Mouse (Mus musculus): ENCODE results near the gene Kng2.
"Not testable (repeated sequence)": the region's sequence is repeated elsewhere in the genome, so short reads cannot be mapped to it uniquely, and the experiment has no call there.

Kng2 gene

DNA sequence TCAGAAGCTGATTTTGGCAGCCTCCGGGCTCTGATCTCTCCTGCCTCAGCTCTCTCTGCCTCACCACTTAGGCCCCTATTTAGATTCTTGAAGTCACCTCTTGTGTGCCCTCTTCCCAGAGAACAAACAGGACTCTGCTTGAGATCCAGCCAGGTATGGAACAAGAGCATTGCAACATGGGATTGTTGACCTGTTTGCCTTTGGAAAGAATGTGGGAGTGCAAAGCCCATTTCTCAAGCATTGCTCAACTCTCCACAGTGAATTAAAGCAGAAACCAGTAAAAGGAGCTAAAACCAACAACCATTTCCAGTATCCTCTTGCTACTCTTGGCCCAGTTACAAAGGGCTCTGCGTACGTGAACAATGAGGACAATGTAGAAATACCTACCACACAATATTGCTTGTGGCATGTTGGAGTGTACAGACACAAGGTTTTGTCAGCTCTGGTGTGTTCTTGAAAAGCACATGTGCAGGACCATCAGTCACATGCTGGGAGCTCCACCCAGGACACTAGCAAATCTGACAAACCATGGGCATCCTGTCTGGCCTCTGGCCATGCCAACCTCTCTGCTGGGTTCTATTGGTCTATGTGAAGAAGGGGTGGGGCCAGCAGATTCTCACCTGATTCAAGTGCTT lies at the start of gene Kng2:
Gene Kng2, minus strand, starts transcription at position 517 of the 635 bp plus-strand sequence.
- not testable (repeated sequence) for DNase-seq (ENCODE audit: low read depth, low spot score)

DNA sequence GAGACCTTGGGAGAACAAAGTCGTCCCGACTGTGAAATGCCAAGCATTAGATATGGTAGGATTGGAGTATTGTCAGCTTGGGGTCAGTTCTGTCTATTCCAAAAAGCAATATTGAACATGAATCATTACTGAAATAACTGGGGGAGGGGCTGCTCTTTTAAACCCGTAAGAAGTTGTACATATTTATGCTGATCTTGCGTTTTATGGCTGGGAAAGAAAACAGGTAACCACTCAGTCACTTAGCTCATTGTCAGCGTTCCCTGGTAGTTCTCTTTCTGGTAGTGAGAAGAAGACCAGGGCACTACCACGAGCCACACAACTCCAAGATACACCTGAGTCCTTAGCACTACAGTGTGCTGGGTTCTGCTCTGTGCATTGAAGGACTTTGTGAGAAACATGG lies 48.2 kb upstream of the Kng2 start:
- DNase-seq (ENCODE audit: low read depth, low spot score) = not testable (repeated sequence)

DNA sequence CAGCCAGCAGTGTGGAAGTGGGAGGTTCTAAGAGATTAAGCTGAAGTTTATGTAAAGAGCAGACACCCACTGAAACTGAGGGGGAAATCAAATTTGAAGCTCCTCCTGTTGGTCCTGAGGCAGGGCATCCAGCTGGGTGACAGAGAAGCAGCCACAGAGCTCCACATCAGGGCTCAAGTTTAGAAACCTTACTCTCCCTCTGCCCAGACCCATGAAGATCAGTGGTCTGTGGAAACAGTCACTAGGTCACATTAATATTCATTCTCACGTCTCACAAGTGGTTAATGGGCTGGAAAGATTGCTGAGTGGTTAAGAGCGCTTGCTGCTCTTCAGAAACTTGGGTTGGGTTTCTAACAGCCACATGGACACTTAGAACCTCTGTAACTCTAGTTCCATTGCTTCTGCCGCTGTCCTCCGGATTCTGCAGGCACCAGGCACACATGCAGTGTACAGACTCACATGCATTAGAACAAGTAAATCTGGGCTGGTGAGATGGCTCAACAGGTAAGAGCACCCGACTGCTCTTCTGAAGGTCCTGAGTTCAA lies 31.6 kb upstream of the Kng2 start:
- not testable (repeated sequence) for DNase-seq (ENCODE audit: low read depth, low spot score)

DNA sequence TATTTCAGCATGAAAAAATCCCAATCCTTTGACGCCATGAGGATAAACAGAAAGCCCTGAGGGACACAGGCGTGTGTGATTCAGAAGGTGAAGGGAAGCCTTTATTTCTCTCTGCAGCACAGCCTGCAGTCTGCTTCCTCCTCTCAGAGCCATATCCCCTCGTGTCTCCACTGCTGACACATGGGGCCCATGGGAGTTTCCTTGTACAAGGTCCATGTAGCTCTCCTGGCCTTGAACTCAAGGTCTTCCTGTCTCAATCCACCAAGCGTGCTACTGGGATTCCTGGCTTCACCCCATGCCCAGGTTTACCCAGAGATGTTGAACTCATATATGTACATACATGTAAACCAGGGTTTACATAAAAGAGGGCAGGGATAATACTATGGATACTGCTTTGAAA lies 30.3 kb upstream of the Kng2 start:
- DNase-seq (ENCODE audit: low read depth, low spot score) = not testable (repeated sequence)

DNA sequence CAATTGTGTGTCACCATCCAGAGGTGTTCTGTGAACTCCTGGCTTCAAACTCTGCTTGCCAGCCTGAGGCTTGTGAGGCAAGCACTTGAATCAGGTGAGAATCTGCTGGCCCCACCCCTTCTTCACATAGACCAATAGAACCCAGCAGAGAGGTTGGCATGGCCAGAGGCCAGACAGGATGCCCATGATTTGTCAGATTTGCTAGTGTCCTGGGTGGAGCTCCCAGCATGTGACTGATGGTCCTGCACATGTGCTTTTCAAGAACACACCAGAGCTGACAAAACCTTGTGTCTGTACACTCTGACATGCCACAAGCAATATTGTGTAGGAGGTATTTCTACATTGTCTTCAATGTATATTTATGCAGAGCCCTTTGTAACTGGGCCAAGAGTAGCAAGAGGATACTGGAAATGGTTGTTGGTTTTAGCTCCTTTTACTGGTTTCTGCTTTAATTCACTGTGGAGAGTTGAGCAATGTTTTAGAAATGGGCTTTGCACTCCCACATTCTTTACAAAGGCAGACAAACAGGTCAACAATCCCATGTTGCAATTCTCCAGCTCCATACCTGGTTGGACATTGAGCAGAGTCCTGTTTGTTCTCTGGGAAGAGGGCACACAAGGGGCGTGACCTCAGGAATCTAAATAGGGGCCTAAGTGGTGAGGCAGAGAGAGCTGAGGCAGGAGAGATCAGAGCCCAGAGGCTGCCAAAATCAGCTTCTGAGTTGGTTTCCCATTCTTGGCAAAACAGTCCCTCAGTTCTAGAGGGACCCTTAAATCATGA lies 28.6 kb upstream of the Kng2 start, which contains the start of gene Kng1:
Gene Kng1, plus strand, starts transcription at position 198 of the 780 bp plus-strand sequence.
- not testable (repeated sequence) for DNase-seq (ENCODE audit: low read depth, low spot score)

DNA sequence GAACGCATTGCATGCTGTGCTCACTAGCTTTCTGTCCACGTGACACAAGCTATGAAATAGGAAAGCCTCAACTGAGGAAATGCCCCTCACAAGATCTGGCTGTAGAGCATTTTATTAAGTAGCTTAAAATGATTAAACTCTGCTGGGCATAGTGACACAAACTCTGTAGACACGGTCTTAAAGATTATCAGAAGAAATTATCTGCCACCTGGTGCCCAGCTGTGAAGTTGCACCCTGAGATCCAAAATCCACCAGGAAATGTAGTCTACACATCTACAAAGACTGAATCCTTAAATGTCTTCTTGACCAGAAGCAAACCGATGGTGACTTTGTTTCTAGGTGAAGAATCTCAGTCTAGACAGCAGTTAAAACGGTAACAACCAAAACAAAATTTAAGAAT lies 17.0 kb upstream of the Kng2 start:
- no peak for DNase-seq (ENCODE audit: low read depth, low spot score)

DNA sequence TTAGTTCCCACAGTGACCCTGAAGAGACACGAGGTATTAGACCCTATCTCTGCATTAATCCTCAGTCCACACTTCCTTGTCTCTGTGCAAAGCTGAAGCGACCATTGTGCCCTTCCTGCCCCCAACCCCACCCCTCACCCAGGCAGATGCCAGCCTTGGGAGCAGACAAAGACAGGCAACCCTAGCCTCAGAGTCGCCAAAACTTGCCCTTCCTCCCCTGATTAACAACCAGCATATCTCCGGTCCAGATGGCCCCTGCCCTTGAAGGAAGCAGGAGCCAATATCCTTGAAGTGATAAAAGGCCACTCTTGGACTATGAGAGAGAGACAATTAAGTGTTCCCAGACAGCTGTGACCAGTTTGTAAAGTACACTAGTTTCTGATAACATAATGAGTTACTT lies 11.6 kb upstream of the Kng2 start:
- no peak for DNase-seq (ENCODE audit: low read depth, low spot score)

DNA sequence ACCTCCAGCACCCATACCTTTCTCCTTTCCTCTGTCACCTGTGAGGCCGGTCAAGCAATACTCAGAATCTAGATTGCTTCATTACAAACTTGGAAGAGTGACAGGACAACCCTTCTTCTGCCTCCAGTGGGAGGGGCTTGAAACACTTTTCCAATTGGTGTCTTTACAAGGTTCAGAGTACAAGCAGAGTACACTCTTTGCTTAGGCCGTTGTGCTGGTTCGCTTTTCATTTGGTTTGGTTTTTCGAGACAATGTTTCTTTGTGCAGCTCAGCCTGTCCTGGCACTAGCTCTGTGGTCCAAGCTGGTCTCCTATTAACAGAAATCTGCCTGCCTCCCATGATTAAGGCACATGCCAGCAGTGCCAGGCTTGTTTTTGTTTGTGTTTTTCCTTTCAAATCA lies 10.0 kb upstream of the Kng2 start:
- no peak for DNase-seq (ENCODE audit: low read depth, low spot score)

DNA sequence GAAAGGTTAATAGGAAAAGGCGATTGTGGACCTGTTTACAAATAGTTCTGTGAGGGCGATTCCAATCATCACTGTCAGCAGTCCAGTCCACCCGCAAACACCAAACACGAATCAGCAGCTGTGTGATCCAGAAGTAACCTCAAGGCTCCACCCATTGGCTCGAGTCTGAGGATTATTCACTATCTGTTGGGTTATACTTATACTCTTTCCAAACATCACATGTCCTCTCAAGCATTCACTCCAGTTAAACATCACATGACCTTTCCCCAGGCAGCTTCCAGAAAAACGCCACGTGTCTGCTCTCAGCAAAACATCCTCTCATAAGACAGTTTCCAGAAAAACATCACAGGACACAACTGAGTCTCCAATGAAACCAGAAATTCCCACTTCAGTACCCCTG lies 8.5 kb upstream of the Kng2 start:
- no peak for DNase-seq (ENCODE audit: low read depth, low spot score)

DNA sequence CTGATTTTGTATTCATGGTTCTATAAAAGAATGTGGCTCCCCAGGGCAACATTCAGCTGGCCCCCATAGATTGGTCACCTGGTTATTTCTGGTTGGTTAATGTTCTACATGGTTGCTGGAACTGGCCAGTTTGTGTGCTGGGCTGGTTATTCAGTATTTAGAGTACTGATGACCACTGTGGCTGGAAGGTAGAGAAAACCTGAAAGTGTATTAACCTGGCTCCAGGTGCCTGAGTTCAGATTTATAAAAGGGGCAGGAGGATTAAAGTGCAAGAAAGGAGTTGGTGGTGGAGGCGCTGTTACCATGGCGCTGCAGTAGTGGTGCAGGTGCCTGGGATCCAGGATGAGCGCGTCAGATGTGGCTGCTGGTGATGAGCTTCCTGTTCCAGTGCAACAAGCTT lies 4.4 kb upstream of the Kng2 start:
- DNase-seq (ENCODE audit: low read depth, low spot score) = no peak

DNA sequence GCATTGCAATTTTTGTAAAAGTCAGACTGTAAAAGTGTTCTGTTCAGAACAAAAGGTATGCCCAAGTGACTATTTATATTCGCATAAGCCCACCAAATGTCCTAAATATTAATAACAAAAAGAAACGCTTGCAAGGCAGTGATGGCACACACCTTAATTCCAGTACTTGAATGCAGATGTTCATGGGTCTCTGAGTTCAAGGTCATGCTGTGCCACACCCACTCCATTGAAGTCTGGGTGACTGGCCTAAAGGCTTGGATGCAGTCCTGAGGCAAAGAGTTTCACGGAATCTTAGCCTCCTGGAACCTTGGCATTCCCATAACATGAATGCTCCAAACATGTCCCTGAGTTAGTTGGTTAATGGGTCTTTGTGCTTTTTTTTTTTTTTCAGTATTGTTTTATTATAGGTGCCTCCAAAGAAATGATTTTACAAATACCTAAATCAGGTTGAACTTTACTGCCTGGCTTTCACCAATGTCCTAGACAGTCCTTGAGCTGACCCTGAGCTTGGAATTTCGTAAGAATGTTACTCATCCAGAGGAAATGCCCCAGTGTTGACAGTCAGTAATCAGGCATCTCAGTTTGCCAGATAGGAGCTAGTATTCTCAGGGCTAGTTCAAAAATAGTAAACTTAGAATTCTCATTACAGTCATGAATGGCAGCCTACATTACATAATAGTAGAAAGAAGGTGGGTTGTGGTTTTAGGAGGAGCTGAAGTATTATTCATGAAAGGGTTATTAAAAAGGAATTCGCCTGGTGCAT lies 1.6 kb upstream of the Kng2 start:
- no peak for DNase-seq (ENCODE audit: low read depth, low spot score)

DNA sequence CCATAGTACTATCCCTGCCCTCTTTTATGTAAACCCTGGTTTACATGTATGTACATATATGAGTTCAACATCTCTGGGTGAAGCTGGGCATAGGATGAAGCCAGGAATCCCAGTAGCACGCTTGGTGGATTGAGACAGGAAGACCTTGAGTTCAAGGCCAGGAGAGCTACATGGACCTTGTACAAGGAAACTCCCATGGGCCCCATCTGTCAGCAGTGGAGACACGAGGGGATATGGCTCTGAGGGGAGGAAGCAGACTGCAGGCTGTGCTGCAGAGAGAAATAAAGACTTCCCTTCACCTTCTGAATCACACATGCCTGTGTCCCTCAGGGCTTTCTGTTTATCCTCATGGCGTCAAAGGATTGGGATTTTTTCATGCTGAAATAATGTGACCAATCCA lies 1.9 kb downstream of the Kng2 start:
- not testable (repeated sequence) for DNase-seq (ENCODE audit: low read depth, low spot score)

DNA sequence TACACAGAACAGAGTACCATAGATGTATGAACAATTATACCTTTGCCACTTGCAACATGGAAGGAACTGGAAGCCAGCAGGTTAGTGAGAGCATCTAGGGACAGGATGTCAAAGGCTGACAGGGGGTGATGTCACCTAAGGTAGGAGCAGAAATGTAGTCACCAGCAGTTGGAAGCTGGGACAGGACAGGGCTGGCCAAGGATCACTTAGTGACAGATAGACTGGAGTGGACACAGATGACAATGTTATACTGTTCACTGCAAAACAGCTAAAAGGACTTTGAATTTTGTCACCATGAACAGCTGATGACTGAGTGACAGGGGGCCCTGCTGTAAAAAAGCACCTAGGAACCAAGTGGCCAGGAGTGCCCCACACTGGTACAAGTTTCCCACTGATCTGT lies 2.7 kb downstream of the Kng2 start:
- DNase-seq (ENCODE audit: low read depth, low spot score) = no peak

DNA sequence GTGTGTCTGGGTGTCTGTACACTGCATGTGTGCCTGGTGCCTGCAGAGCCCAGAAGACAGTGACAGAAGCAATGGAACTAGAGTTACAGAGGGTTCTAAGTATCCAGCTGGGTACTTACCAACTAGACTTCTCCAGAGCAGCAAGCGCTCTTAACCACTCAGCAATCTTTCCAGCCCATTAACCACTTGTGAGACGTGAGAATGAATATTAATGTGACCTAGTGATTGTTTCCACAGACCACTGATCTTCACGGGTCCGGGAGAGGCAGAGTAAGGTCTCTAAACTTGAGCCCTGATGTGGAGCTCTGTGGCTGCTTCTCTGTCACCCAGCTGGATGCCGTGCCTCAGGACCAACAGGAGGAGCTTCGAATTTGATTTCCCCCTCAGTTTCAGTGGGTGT lies 4.2 kb downstream of the Kng2 start:
- DNase-seq (ENCODE audit: low read depth, low spot score) = no peak

DNA sequence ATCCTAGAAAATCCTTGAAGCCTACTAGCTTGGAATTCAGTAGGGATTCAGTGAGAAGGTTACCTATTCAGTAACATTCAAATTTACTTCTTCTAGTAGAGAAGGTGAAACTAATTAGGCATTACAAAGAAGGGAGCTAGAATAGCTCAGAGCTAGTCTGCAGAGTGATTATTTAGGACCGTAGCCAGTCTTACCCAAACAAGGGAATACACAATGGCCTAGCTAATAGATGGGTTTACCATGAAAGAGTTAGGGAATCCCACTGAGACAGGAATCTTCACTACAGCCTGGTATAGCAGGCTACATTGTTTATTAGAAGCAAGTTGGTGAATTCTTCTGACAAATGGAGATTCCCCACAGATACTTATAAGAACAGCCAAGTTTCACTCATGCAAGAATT lies 8.7 kb downstream of the Kng2 start:
- not testable (repeated sequence) for DNase-seq (ENCODE audit: low read depth, low spot score)

DNA sequence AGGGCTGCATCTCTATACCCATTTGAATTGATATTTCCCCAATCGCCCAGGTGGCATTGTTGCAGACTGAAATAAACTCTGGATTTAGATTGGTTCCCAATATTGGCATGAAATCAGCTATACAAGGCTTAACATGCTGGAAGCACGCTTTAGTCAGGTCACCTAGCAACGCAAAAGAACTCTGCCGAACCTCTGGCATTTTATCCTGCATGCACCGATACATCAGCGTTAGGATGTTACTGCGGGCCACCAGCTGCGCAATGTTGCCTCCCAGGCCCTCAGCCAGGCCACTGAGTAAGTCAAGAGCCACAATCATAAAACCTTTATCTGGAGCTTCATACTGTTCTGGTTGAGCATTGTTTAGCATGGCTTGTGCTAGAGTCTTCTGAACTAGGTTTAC lies 14.6 kb downstream of the Kng2 start:
- not testable (repeated sequence) for DNase-seq (ENCODE audit: low read depth, low spot score)

DNA sequence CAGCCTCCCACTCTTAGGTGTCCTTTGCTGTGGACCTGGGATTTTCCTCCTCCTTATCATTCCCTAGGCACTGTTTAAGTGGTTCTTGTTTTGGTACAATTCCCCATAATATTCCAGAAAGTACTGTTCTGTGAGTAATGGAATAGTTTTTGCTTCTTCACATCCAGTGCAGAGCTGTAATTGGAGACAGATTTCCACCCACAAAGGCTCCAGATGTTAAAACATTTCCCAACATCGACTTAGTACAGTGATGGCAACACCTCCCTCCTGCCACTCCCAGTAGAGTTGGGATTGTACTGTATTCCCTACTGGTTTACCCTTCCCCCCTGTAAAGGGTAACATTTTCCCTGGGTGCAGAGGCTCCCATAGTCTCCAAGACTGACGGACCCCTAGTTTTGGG lies 15.5 kb downstream of the Kng2 start:
- not testable (repeated sequence) for DNase-seq (ENCODE audit: low read depth, low spot score)

DNA sequence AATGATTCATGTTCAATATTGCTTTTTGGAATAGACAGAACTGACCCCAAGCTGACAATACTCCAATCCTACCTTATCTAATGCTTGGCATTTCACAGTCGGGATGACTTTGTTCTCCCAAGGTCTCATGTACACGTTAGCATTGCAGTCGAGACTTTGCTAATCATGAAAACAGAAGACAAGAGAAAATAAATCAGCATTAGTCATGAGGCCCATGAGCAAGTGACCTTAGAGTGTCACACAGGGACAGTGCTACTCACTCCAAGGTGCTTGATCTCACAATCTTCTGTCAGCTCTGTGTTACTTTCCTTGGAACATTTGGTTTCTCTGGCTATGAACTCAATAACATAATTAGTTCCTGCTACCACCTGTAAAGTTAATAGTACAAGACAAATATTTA lies 32.3 kb downstream of the Kng2 start:
- DNase-seq (ENCODE audit: low read depth, low spot score) = not testable (repeated sequence)

DNA sequence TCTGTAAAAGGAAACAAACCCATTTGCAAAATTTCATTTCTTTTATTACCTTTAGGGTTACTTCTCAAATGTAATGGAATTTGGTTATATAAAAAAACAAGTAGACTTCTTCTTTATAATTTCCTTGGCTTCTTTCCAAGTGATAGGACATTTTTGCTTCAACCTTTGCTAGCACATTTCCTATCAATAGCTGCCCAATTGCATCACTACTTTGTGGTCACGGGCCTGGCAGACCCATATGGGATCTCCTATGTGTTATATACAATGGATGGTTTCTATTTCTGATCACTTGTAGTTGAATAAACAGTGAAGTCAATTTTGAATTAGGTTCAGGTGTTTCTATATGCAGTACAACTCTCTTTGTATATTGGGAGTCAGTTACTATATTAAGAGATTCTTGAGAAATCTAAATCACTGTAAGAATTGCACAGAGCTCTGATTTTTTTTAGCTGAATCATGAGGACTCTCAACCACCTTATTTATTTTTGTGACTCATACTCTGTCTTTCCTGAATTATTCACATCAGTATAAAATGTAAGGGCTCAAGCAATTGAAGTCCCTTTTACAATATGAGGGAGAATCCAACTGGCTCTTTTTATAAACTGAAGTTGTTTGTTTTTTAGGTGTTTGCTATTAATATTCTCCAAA lies 61.8 kb downstream of the Kng2 start:
- DNase-seq (ENCODE audit: low read depth, low spot score) = no peak

DNA sequence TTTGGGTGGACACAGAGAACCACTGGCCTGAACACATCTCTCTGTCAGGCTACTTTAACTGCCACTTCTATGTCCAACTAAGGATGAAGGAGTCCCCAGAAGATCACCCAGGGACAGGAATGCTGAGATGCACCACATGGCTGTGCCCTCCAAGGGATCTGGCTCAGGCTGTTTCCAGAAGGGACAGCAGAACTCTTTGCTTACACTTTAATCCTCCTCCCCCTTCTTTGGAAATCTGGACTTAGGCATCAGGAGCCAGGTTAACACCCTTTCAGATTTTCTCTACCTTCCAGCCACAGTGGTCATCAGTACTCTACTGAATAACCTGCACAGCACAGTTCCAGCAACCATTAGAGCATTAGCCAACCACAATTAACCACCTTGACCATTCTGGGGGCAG lies 66.0 kb downstream of the Kng2 start:
- no peak for DNase-seq (ENCODE audit: low read depth, low spot score)

DNA sequence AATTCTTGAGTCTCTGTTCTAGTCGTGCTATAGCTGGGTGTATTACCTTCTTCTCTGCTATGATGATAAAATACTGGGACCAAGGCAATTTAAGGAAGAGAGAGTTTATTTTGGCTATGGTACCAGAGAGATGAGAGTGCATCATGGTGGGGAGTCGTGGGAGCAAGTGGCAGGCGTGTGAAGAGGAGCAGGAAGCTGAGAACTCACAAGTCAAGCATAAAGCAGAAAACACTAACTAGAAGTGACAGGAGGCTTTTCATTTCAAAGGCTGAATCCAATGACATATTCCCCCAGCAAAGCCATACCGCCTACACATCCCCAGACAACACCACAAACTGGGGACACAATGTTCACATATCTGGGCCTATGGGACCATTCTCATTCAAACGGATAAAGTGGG lies 67.0 kb downstream of the Kng2 start:
- no peak for DNase-seq (ENCODE audit: low read depth, low spot score)

DNA sequence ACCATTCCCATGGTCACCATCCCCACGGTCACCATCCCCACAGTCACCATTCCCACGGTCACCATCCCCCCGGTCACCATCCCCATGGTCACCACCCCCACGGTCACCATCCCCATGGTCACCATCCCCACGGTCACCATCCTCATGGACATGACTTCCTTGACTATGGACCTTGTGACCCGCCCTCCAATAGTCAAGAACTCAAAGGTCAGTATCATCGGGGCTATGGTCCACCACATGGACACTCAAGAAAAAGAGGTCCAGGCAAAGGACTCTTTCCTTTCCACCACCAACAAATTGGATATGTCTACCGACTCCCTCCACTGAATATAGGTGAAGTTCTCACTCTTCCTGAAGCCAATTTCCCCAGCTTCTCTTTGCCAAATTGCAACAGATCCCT lies 68.2 kb downstream of the Kng2 start:
- no peak for DNase-seq (ENCODE audit: low read depth, low spot score)
